Mouse (Mus musculus) 3T3-L1 (cell line): ENCODE measurements around the gene Hrh1.
A peak's percentile ranks its signal among the peaks of the same experiment; 100 is the strongest.

Experiments
- DNase-seq: peaks from one replicate; pipeline ENCODE4 v3.0.0-alpha.2; 2015; ENCODE audit warnings: low read depth, low spot score

The Hrh1 gene

GRCm38 (mm10) chr6:114406634-114407033 lies 8.9 kb downstream of the Hrh1 start:
- DNase-seq = peak; percentile 56

- peak; percentile 41 for DNase-seq
These were observed 9.3 kb downstream of the Hrh1 start for GRCm38 (mm10) chr6:114407049-114407448.

DNA sequence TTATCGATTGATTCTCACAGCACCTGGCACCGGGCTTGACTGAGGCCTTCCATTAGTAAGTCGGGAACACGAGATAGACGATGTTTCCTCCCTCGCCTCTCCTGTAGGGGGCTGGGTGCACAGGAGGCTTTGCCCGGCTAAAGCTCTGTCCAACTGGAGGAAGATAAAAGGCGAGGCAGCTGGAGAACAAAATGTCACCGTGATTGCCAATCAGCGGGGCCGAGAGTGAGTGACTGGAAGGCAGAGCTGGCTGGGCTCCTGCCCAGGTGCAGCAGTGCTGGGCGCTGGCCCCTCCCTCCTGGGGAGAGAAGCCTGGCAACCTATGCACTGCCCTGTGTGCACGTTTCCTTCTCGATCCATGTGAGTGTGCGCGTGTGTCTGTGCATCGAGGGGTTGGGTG lies 10.5 kb downstream of the Hrh1 start:
- DNase-seq = no peak

GRCm38 (mm10) chr6:114411913-114412312 lies 14.2 kb downstream of the Hrh1 start:
- no peak for DNase-seq

GRCm38 (mm10) chr6:114414510-114414909 lies 16.8 kb downstream of the Hrh1 start:
- DNase-seq = no peak

DNA sequence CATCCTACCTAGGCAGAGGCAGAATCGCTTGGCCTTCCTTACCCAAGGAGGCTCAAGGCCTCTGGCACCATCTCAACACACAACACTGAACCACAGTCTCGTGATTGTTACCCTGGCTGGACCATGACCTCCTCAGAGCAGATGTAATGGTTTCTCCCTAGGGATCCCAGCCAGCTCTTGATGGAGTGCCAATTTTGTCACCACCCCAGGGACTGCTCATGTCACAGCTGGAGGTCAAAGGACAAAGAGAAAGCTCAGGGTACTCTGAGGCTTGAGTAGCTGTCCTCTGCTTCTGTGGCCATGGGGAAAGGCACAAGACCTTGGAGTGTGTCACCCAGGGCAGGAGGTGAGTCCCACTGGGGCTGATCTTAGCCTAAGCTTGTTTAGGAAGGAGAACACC lies 20.3 kb downstream of the Hrh1 start:
- DNase-seq = peak; percentile 37

DNA sequence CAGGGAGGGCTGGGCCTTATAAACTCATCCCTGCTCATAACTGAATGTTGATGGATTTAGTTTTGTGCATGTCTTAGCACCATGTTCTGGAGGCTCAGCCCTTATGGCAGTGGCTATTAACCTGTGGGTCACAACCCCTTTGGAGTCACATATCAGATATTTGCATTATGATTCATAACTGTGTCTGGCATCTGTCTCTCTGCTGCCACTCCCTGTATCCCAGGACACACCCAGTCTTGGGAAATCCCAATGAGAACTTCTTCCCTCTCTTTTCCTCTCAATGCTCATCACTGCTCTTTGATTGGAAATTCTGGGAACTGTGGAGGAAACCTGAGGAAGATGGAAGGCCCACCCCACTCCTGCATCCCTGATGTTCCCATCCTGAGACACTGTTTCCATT lies 23.3 kb downstream of the Hrh1 start:
- peak; percentile 71 for DNase-seq

GRCm38 (mm10) chr6:114423051-114423676 lies 25.4 kb downstream of the Hrh1 start:
- DNase-seq = peak; percentile 49

DNA sequence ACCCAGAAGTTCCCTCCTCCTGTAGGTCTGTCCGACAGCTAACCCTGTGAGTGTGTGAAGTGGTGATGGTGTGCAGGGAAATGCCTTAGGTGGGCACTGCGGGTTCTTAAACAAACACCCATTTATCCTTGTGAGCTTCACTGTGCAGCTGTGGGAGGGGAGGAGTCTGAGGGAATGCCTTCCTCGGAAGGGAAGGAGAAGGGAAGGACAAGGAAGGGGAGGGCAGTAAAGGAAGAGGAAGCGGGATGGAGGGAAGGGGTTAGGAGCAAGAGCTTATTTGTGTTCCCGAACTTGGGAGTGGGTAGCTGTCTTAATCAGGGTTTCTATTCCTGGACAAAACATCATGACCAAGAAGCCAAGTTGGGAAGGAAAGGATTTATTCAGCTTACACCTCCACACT lies 27.6 kb downstream of the Hrh1 start:
- peak; percentile 50 for DNase-seq

GRCm38 (mm10) chr6:114427641-114428040 lies 29.9 kb downstream of the Hrh1 start:
- DNase-seq = no peak

DNA sequence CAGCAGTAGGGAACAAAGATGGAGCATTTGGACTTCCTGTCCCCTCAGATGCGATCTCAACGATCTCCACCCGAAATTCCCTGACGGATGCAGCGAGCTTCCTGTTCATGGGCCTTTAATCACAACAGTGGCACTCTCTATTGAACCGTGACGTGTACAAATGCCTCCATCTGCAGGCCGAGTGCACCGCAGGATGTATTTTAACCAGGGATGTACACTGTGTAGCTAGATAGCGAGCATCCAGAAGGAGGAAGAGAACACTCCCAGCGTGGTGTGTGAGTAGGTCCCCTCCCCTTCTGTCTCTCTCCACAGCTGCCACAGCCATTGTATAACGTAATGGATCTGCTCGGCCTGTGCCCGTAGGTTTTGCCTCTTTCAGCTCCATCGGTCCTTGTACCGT lies 31.1 kb downstream of the Hrh1 start:
- no peak for DNase-seq

DNA sequence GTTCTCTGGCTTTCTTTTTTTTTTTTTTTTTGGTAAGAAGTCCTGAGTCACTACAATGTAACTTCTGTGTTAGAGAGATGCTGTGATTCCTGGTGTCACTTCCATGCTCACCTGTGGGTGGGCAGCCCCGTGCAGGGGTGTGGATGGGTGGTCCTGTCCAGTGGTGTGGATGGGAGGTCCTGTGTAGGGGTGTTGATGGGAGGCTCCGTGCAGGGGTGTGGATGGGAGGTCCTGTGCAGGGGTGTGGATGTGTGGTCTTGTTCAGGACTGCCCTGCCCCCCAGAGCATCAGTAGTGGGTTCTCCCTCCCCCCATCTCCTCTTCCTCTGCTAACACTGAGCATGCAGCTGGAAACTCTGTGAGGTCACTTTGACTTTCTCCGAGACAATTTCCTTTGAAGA lies 34.9 kb downstream of the Hrh1 start:
- DNase-seq = no peak

DNA sequence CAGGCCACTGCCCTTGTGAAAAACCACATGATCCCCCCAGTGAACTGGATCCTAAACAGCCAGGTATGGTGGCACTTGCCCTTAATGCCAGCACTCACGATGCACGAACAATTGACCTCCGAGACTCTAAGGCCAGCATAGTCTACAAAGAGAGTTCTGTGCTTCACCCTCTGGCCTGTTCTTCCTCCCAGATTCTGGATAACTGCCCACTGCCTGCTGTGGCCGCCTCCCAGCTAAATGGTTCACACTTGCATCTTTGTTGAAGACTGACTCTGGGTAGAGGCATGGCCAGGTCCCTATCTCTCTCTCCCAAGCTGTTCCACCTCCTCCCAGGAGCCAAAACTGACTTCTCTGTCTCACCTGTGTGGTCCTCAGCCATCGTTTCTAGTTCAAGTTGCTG lies 36.8 kb downstream of the Hrh1 start:
- no peak for DNase-seq

DNA sequence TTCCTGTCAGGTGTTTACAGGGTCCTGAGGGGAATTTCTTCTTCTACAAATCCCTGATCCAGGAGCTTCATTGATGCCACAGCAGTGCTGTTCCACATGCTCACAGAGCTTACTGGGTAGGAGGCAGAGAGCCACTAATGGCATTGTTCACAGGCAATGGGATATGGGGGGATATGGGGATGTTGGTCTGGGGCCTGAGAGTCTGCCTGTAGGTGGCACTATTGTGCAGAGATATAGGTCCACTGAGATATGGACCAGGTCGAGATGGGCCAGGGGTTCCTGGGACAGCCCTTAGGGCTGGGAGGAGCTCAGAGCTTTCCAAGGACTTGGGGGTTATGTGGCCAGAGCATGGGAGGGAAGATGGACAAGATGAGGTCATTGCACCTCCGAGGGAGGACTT lies 42.6 kb downstream of the Hrh1 start:
- no peak for DNase-seq

DNA sequence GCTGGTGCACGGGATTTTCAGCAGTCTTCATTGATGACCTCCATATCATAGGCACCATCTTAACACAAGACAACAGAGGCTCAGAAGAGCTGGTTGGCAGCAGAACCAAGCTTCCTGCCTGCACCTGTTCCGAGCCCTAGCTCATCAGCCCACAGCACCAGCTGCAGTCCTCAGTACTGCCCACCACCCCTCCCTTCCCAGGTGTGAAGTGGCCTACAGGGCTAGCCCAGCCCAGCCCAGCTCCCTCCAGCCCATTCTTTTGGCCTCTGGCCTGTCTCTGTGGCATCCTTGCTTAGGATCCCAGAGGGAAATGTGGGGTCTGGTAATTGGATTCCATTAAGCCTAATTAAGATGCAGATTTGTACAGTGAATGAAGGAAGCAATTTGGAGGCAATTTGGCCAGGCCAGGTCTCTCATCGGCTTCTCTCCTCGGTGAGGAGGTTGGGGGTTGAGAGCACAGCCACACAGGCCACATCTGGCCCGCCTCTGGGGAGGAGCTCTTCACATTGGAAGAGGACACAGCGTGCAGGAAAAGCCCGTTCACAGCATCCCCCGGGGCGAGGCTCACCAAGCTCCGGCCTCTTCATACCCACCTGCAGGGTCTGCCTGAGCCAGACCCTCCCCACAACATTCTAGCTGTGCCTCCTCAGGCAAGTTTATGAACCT lies 43.2 kb downstream of the Hrh1 start:
- no peak for DNase-seq

- DNase-seq = no peak
These were observed 46.6 kb downstream of the Hrh1 start for GRCm38 (mm10) chr6:114444247-114444844.

DNA sequence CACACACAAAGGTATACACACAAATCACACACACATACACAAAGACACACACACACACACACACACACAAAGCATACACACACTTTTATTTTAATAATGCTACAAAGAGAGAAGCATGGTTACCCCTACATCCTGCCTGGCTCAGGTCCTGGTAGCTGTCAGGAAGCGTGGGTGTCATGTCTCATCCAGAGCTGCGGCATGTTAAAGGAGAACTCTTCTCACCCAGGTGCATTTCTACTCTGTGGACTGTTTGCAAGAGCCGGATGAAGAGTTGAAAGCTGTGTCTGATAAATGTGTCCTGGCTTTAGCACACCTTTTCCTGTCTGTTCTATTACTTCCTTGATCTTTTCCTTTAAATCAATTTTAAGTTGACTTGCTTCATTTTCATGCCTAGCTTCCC lies 47.2 kb downstream of the Hrh1 start:
- no peak for DNase-seq

GRCm38 (mm10) chr6:114448888-114449287 lies 51.2 kb downstream of the Hrh1 start:
- DNase-seq = peak; percentile 94

DNA sequence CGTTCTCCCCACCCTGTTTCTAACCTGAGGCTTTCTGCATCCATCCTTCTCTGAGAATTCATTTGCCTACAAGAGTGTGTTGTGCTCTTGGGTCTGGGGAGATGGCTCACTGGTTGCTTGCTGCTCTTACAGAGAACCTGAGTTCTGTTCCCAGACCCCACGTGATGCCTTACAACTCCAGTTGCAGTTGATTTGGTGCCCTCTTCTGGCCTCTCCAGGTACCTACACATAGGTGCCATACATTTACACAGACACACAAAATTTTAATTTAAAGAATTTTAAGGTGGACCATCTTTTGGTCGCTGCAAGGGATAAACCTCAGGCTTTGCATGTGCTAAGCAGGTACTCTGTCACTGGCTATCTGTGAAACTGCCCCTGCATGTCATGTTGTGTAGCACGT lies 57.5 kb downstream of the Hrh1 start:
- DNase-seq = no peak

GRCm38 (mm10) chr6:114456255-114457042 lies 58.7 kb downstream of the Hrh1 start:
- no peak for DNase-seq

DNA sequence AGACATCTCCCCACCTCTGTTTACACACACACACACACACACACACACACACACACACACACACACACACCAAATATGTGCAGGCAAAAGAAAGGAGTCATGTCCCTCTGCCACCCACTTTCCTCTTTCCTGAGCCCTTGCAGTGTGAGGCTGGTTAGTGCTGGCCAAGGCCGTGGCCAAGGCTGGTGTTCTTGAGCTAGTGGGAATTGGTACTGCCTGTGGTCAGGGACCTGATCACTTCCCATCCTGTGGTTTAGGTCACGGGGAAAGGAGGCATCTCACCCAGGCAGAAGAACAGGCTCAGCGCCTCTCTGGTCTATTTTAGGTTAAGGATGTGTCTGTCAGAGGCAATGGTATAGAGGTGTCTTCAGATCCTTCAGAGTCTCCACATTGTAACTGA lies 59.6 kb downstream of the Hrh1 start:
- no peak for DNase-seq

DNA sequence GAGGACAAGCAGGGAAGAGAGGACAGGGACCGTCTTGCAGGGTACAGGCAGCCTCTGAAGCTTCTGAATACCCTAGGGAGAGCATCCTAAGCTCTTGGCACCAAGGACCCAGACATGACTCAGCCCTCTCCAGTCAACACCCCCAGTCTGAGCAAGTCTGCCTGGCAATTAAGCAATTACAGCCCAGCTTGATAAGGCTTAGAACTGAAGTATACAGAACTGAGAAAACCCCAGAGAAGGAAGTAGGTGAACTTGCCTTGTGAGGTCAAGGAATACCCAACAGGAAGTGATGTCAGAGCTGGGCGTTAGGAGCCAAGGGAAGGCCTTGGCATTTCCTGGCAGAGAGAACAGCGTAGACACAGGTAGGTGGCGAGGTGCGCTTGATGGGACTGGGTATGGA lies 60.5 kb downstream of the Hrh1 start:
- peak; percentile 69 for DNase-seq
